Comparison of ENCODE assay signal across 8 mouse cellular contexts in genomic region chr7:141972831-141973619, GRCm38 (mm10). TPM values are rescaled to one million over a fixed set of nuclear protein-coding genes. Genes with fewer than 3 reads are reported as not detected.
A peak's percentile ranks its signal among the peaks of the same experiment; 100 is the strongest.
DNase-seq lines count a peak whose midpoint lies in the region; ATAC-seq and TF ChIP-seq lines count a peak whose summit lies in the region.

No protein-coding gene starts in this region.

- H3K27me3 ChIP-seq in lung, embryonic 14.5 days (ENCODE audit: insufficient read depth, low read length) = no peaks in the 10 kb centered on the region
- H3K27me3 ChIP-seq in embryonic facial prominence, embryonic 10.5 days (replicated peaks; ENCODE audit: low read depth, poor library complexity, severe bottlenecking) = no peaks in the 10 kb centered on the region
- H3K27me3 ChIP-seq in limb, embryonic 13.5 days = no peaks in the 10 kb centered on the region

- no peak overlapping the region for H3K9ac ChIP-seq in lung, embryonic 14.5 days
- H3K9ac ChIP-seq in limb, embryonic 13.5 days = no peak overlapping the region

- TF ChIP-seq CTCF in lung, embryonic 14.5 days (IDR thresholded peaks at IDR 0.05; ENCODE audit: low read depth) = peak; percentile 45

- no peaks in the 10 kb centered on the region for H3K4me1 ChIP-seq in lung, embryonic 14.5 days (ENCODE audit: insufficient read depth)
- peaks cover 12% of the 10 kb centered on the region for H3K4me1 ChIP-seq in embryonic facial prominence, embryonic 10.5 days
- H3K4me1 ChIP-seq in limb, embryonic 13.5 days = no peaks in the 10 kb centered on the region

- no peak overlapping the region for H3K4me2 ChIP-seq in lung, embryonic 14.5 days
- no peak overlapping the region for H3K4me2 ChIP-seq in limb, embryonic 13.5 days (replicated peaks)

- no peak overlapping the region for H3K27ac ChIP-seq in lung, embryonic 14.5 days (ENCODE audit: low read depth)
- H3K27ac ChIP-seq in embryonic facial prominence, embryonic 10.5 days (replicated peaks) = no peak overlapping the region
- no peak overlapping the region for H3K27ac ChIP-seq in limb, embryonic 13.5 days

- no peaks in the 10 kb centered on the region for H3K9me3 ChIP-seq in lung, embryonic 14.5 days (ENCODE audit: low read depth, low read length)
- no peaks in the 10 kb centered on the region for H3K9me3 ChIP-seq in embryonic facial prominence, embryonic 10.5 days
- no peaks in the 10 kb centered on the region for H3K9me3 ChIP-seq in limb, embryonic 13.5 days

- WGBS in lung, embryonic 14.5 days = 29% methylated on average over 7 of the region's 7 CpGs
- WGBS in embryonic facial prominence, embryonic 10.5 days = 31% methylated on average over 7 of the region's 7 CpGs
- 23% methylated on average over 7 of the region's 7 CpGs for WGBS in limb, embryonic 13.5 days

- no peak; the same call in 1 of the 2 replicates for ATAC-seq in lung, embryonic 14.5 days (ENCODE audit: insufficient read depth)
- ATAC-seq in limb, embryonic 13.5 days (ENCODE audit: low FRiP score, low read depth) = peak; percentile 24; the same call in 1 of the 2 replicates
- no peak for ATAC-seq in erythroid progenitor cell, adult 5-6 weeks (replicated peaks; ENCODE audit: low FRiP score, poor library complexity, severe bottlenecking)

- peak; percentile 37 to 45 for DNase-seq in adrenal gland, postnatal 36 days
- no peak for DNase-seq in adrenal gland, adult 8-10 months
- DNase-seq in lung, embryonic 14.5 days = peak; percentile 79
- no peak for DNase-seq in lung, postnatal 25 days (ENCODE audit: low spot score)
- peak; percentile 70 for DNase-seq in embryonic facial prominence, embryonic 10.5 days (ENCODE audit: low spot score)
- peak; percentile 48 for DNase-seq in right cerebral cortex, postnatal 14 days

- H3K4me3 ChIP-seq in lung, embryonic 14.5 days (ENCODE audit: low read depth, low read length) = no peak overlapping the region
- no peak overlapping the region for H3K4me3 ChIP-seq in embryonic facial prominence, embryonic 10.5 days
- H3K4me3 ChIP-seq in limb, embryonic 13.5 days = no peak overlapping the region

- H3K36me3 ChIP-seq in lung, embryonic 14.5 days (ENCODE audit: insufficient read depth) = no peaks in the 10 kb centered on the region
- no peaks in the 10 kb centered on the region for H3K36me3 ChIP-seq in embryonic facial prominence, embryonic 10.5 days (replicated peaks)
- no peaks in the 10 kb centered on the region for H3K36me3 ChIP-seq in limb, embryonic 13.5 days

RNA-seq across cellular contexts. Expression of gene Brsk2, which starts 23.5 kb away (rescaled TPM):
- 1 to 10 TPM; 1.6 to 2.1 TPM for total RNA-seq in adrenal gland, postnatal 36 days (2021)
- total RNA-seq in adrenal gland, adult 8-10 months (2022) = 1 to 10 TPM; 2.0 to 4.1 (median 3.6) TPM
- polyA plus RNA-seq in lung, embryonic 14.5 days (2014; fragmentation: Nextera tagmentation; extraction: Ambion mirVana) = 0.81 and 0.88 TPM in 2 replicates
- polyA plus RNA-seq in embryonic facial prominence, embryonic 10.5 days (2016; fragmentation: Nextera tagmentation; extraction: Ambion mirVana) = 3.0 and 3.7 TPM in 2 replicates
- polyA plus RNA-seq in limb, embryonic 13.5 days (2015; fragmentation: Nextera tagmentation; extraction: Ambion mirVana) = 0.83 and 0.95 TPM in 2 replicates
- total RNA-seq in erythroid progenitor cell, adult 5-6 weeks (2015; ENCODE audit: low replicate concordance) = not detected in 2 replicates
- total RNA-seq in erythroid progenitor cell, adult 5-6 weeks (2017; ENCODE audit: low replicate concordance) = 0.26 TPM in 1 of 2 replicates, not detected in the other

RNA-seq across cellular contexts. Expression of gene Tollip, which starts 54.7 kb away (rescaled TPM):
- 10 to 100 TPM; 60.4 to 61.2 TPM for total RNA-seq in adrenal gland, postnatal 36 days (2021)
- total RNA-seq in adrenal gland, adult 8-10 months (2022) = 10 to 100 TPM; 59.9 to 67.9 (median 62.6) TPM
- 50.3 and 54.5 TPM in 2 replicates for polyA plus RNA-seq in lung, embryonic 14.5 days (2014; fragmentation: Nextera tagmentation; extraction: Ambion mirVana)
- 48.1 and 50.9 TPM in 2 replicates for polyA plus RNA-seq in embryonic facial prominence, embryonic 10.5 days (2016; fragmentation: Nextera tagmentation; extraction: Ambion mirVana)
- 37.7 and 38.5 TPM in 2 replicates for polyA plus RNA-seq in limb, embryonic 13.5 days (2015; fragmentation: Nextera tagmentation; extraction: Ambion mirVana)
- 45.0 and 61.6 TPM in 2 replicates for total RNA-seq in erythroid progenitor cell, adult 5-6 weeks (2015; ENCODE audit: low replicate concordance)
- total RNA-seq in erythroid progenitor cell, adult 5-6 weeks (2017; ENCODE audit: low replicate concordance) = 42.1 and 45.2 TPM in 2 replicates

Comparison
In these comparisons a context has a peak if more than half of its experiments do, and no peak if none do; other contexts are left out.
1. DNase-seq: peak in adrenal gland, postnatal 36 days (2 of 2), lung, embryonic 14.5 days (single experiment), embryonic facial prominence, embryonic 10.5 days (single experiment) and right cerebral cortex, postnatal 14 days (single experiment); none in adrenal gland, adult 8-10 months (single experiment) and lung, postnatal 25 days (single experiment).